Mouse (Mus musculus) hindbrain, postnatal 0 days (tissue): ENCODE data around the gene Wnt6. TPM values are rescaled to one million over a fixed set of nuclear protein-coding genes. Genes with fewer than 3 reads are reported as not detected.
A peak's percentile ranks its signal among the peaks of the same experiment; 100 is the strongest.

Experiments
- ATAC-seq: fragments of 200-750 bp; cut with Nextera tagmentation; 2 replicates; pipeline ENCODE4 v1.8.0; 2017; ENCODE audit warnings: mild to moderate bottlenecking, moderate TSS enrichment, moderate library complexity
- DNase-seq: peaks from one replicate; pipeline ENCODE4 v3.0.0-alpha.2; 2015; ENCODE audit warnings: low spot score
- H3K27ac ChIP-seq: fragments of 300-500 bp; sonication (generic); 2 replicates; pipeline ENCODE4 v1.5.1; 2014; ENCODE audit warnings: mild to moderate bottlenecking
- H3K27me3 ChIP-seq: fragments of 300-500 bp; sonication (generic); 2 replicates; pipeline ENCODE4 v1.6.1; 2014; ENCODE audit warnings: low read length, mixed read lengths; ENCODE audit not compliant: insufficient read depth
- H3K36me3 ChIP-seq: fragments of 300-500 bp; sonication (generic); 2 replicates; pipeline ENCODE4 v1.6.1; 2014; ENCODE audit warnings: low read length, mixed read lengths; ENCODE audit not compliant: insufficient read depth
- H3K4me1 ChIP-seq: fragments of 300-500 bp; sonication (generic); 2 replicates; pipeline ENCODE4 v1.6.1; 2014; ENCODE audit warnings: antibody characterized with exemption, low read length, mixed read lengths; ENCODE audit not compliant: insufficient read depth
- H3K4me2 ChIP-seq: fragments of 300-500 bp; sonication (generic); 2 replicates; pipeline ENCODE4 v1.6.1; 2014; ENCODE audit warnings: low read depth, mild to moderate bottlenecking, low read length, moderate library complexity, mixed read lengths
- H3K4me3 ChIP-seq: fragments of 300-500 bp; sonication (generic); 2 replicates; pipeline ENCODE4 v1.5.1; 2014; ENCODE audit warnings: low read length
- H3K9ac ChIP-seq: fragments of 300-500 bp; sonication (generic); replicated peaks from 2 replicates; pipeline ENCODE4 v1.6.1; 2014; ENCODE audit warnings: mild to moderate bottlenecking, low read length, moderate library complexity, mixed read lengths
- H3K9me3 ChIP-seq: fragments of 300-500 bp; sonication (generic); 2 replicates; pipeline ENCODE4 v1.6.1; 2016; ENCODE audit warnings: low read length, mixed read lengths
- CTCF ChIP-seq: IDR thresholded peaks from 2 replicates; pipeline ENCODE4 v1.5.1; 2016; ENCODE audit warnings: antibody characterized with exemption, control low read depth, low read depth
- WGBS: fragments of 180-500 bp; shearing (Covaris S2); extraction: QIAGEN DNeasy Blood & Tissue Kit; methylation state at CpG from one replicate; pipeline ENCODE4 v1.1.7; 2014; 5-methylcytosine and 5-hydroxymethylcytosine counted together
- polyA plus RNA-seq: library from polyadenylated mRNA; unstranded; fragments of >200 nt; fragmentation: Nextera tagmentation; extraction: Ambion mirVana; gene quantifications from 2 replicates; pipeline ENCODE4 v1.2.1, GENCODE M21; 2015
- total RNA-seq: library from RNA; depleted of rRNA; stranded (reverse); fragments of >200 nt; gene quantifications from 2 replicates; pipeline ENCODE4 v1.2.3, GENCODE M21; 2014

Wnt6 gene
- total and polyA plus RNA-seq, 2 experiments from 2014 or later: 7.4 to 11.2 TPM

DNA sequence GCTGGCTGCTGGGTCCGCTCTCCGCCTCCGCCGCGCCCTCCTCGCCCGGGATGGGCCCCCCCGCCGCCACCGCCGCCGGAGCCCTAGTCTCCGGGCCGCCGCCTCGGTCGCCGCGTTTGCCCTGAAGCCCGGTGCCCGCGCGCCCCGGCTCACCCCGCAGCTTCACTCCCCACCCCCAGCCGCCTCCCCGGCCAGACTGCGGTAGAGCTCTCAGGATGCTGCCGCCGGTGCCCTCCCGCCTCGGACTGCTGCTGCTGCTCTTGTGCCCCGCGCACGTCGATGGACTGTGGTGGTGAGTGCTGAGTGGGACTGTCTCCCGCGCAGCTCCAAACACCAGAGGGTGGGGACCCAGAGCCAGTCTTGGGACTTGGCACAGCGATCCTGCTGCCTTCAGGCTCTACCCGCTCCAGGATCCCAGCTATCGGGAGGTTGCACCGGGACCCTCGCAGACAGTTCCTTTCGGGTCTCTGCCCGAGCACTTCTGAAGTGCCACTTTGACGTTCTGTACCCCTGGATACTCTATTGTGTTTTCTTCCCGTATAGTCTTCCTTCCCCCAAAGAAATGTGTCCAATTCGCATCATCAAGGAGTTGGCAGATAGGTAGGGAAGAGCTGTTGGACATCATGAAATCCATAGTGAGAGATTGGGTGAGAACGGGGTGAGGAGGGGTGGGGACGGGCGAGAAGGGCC lies 384 bp downstream of the Wnt6 start:
- ATAC-seq (no peak), DNase-seq (no peak)
- H3K9ac ChIP-seq: 0 out of 2 replicates have a peak overlapping the region, but pooled peaks have one; percentile 13
- peaks cover 56% of the 10 kb centered on the region for H3K27me3 ChIP-seq
- H3K4me3 ChIP-seq: peak overlapping the region; percentile 40
- under 1% methylated on average over 44 of the region's 51 CpGs for WGBS
- H3K4me1 ChIP-seq: 0 out of 2 replicates have a peak, but pooled peaks cover 9% of the 10 kb centered on the region
- peak overlapping the region; percentile 75 for H3K4me2 ChIP-seq
- no peak overlapping the region for H3K27ac ChIP-seq
- no peaks in the 10 kb centered on the region for H3K9me3 ChIP-seq
- no peak for TF ChIP-seq CTCF
- no peaks in the 10 kb centered on the region for H3K36me3 ChIP-seq

DNA sequence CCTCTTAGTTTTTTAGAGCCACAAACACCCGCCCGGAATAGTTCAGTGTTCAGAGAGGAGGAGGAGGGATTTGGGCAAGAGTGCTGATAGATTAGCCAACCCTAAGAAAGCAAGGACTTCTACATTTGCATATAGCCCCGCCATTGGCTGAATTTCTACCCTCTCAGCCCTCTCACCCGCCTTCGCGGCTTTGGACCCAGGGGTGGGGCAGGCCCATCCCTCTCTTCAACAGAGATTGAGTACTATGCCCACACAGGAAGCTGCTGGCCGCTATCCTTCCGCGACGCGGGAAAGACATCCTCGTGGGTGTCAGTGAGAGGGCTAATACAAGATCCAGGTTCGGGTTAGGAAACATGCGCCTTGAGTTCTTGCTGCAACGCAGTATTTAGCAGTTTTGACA lies 1.4 kb downstream of the Wnt6 start:
- no peak for TF ChIP-seq CTCF
- Histone ChIP-seq H3K36me3 (no peaks in the 10 kb centered on the region), H3K9ac (no peak overlapping the region), H3K4me1 (0 out of 2 replicates have a peak, but pooled peaks cover 9% of the 10 kb centered on the region), H3K27me3 (peaks cover 59% of the 10 kb centered on the region), H3K9me3 (no peaks in the 10 kb centered on the region), H3K27ac (no peak overlapping the region), H3K4me2 (peak overlapping the region; percentile 75), H3K4me3 (peak overlapping the region; percentile 40; the same call in 1 of the 2 replicates)
- DNase-seq: peak; percentile 81
- peak; percentile 74 for ATAC-seq
- under 1% methylated on average over 15 of the region's 15 CpGs for WGBS

DNA sequence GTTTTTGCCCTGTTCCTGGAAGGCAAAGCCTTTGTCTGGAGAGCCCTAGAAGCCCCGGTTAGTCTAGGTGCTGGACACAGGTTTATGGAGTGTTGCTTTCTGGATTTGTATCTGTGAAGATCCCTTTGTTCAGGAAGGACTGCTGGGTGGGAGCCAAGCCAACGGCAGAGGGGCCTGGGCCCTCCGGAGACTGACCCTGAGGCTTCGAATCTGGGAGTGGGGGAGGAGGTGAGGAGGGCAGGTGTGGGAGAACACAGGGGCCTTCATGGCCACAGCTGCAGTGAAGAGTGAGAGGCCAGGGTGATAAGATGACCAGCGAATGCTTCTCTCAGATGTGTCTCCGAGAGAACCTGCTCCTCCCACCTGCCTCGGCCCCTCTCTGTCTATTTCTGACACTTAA lies 2.4 kb downstream of the Wnt6 start:
- H3K9ac ChIP-seq: no peak overlapping the region
- H3K4me2 ChIP-seq: no peak overlapping the region
- H3K4me1 ChIP-seq: 0 out of 2 replicates have a peak, but pooled peaks cover 9% of the 10 kb centered on the region
- ATAC-seq: no peak
- peaks cover 62% of the 10 kb centered on the region for H3K27me3 ChIP-seq
- no peak for DNase-seq
- no peaks in the 10 kb centered on the region for H3K9me3 ChIP-seq
- no peak overlapping the region for H3K4me3 ChIP-seq
- 28% methylated on average over 7 of the region's 7 CpGs for WGBS
- TF ChIP-seq CTCF: no peak
- H3K36me3 ChIP-seq: no peaks in the 10 kb centered on the region
- H3K27ac ChIP-seq: no peak overlapping the region

DNA sequence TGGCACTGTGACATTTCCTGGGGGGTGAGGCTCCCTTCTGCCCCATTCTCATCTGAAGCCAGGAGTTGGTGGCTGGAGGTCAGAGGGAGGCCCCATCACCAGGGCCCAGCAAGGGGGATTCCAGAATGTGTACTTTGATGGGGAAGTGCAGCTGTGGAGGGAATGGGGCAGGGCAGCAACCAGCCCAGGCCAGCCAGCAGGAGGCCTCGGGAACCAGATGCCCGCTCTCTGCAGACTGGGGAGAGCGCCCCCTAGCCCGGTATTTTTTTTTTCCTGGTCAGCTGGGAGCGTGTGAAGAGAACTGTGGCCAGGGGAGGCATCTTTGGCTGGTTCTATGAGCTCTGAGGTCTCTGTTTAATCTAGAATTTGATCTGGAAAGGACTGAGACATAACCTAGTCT lies 4.1 kb downstream of the Wnt6 start:
- ATAC-seq: no peak
- Histone ChIP-seq H3K27me3 (peaks cover 51% of the 10 kb centered on the region), H3K4me3 (no peak overlapping the region), H3K9me3 (no peaks in the 10 kb centered on the region), H3K9ac (no peak overlapping the region), H3K4me2 (no peak overlapping the region), H3K36me3 (no peaks in the 10 kb centered on the region), H3K27ac (no peak overlapping the region), H3K4me1 (0 out of 2 replicates have a peak, but pooled peaks cover 9% of the 10 kb centered on the region)
- no peak for DNase-seq
- peak; percentile 55 for TF ChIP-seq CTCF
- 11% methylated on average over 5 of the region's 5 CpGs for WGBS

DNA sequence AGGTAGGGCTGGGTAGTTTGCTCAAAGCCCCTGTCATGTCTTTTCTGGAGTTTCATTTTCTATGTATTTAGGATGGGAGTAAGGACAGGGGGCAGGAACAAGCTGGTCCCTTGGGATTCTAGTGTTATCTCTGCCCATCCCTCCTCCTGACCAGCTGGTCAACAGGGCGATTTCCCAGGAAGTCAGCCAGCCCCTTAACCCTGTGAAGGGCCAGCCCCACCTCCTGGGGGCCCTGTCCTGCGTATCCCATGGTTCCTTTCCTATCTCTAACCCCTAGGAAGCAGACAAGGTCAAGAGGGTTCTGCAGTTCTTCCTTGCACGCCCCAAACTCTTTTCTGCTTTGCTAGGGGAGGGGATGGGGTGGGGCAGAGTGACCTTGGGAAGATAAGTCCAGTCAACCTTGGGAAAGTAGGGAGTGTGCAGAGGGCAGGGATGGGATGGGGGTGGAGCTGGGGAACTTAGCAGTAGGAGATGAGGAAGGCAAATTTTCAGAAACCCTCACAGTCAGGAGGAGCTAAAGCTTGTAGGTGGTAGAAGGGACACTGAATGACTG lies 7.3 kb downstream of the Wnt6 start:
- Histone ChIP-seq H3K4me3 (no peak overlapping the region), H3K27me3 (peaks cover 56% of the 10 kb centered on the region), H3K9me3 (no peaks in the 10 kb centered on the region), H3K4me2 (no peak overlapping the region), H3K27ac (no peak overlapping the region), H3K36me3 (no peaks in the 10 kb centered on the region), H3K4me1 (peaks cover 16% of the 10 kb centered on the region; the same call in 1 of the 2 replicates), H3K9ac (no peak overlapping the region)
- DNase-seq (no peak), ATAC-seq (no peak)
- no peak for TF ChIP-seq CTCF
- WGBS: 35% methylated on average over 3 of the region's 3 CpGs

DNA sequence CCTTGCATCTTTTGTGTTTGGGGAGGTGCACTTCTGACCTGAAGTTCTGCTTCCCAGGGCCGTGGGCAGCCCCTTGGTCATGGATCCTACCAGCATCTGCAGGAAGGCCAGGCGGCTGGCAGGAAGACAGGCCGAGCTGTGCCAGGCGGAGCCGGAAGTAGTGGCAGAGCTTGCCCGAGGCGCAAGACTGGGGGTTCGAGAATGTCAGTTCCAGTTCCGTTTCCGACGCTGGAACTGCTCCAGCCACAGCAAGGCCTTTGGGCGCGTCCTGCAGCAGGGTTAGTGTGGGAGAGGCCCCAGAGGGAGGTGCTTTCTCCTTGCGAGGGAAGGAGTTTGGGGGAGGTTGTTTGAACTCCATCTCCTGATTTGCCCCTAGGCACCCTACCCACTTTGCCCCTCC lies 10.4 kb downstream of the Wnt6 start:
- H3K36me3 ChIP-seq: no peaks in the 10 kb centered on the region
- 19% methylated on average over 14 of the region's 14 CpGs for WGBS
- no peak overlapping the region for H3K4me2 ChIP-seq
- no peak overlapping the region for H3K9ac ChIP-seq
- H3K27ac ChIP-seq: no peak overlapping the region
- peaks cover 10% of the 10 kb centered on the region; the same call in 1 of the 2 replicates for H3K4me1 ChIP-seq
- no peak for DNase-seq
- H3K9me3 ChIP-seq: no peaks in the 10 kb centered on the region
- ATAC-seq: no peak
- H3K27me3 ChIP-seq: peaks cover 57% of the 10 kb centered on the region
- no peak for TF ChIP-seq CTCF
- no peak overlapping the region for H3K4me3 ChIP-seq

DNA sequence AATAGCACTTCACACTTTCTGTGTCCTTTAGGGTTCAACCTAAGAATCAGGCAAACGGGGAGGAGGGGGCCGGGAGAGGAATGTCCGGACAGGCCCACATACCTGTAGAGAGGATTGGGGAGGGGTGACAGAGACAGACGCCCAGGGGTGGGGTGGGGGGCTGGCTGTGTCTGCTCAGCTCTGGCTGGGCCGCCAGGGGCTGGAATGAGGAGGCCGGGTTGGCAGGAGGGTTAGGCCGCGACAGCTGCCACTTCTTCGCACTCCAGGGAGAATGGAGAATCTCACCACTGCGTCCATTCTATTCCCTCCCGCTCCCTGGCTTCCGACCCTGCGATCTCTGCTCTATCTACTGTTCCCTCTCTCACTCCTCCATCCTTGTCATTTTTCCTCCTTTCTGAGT lies 11.9 kb downstream of the Wnt6 start:
- no peak overlapping the region for H3K27ac ChIP-seq
- no peaks in the 10 kb centered on the region for H3K9me3 ChIP-seq
- whole genome bisulfite sequencing: 4% methylated on average over 13 of the region's 13 CpGs
- TF ChIP-seq CTCF: no peak
- no peak overlapping the region for H3K9ac ChIP-seq
- ATAC-seq (no peak), DNase-seq (no peak)
- peak overlapping the region; percentile 66 for H3K4me2 ChIP-seq
- H3K27me3 ChIP-seq: peaks cover 61% of the 10 kb centered on the region
- H3K4me3 ChIP-seq: peak overlapping the region; percentile 41
- peaks cover 10% of the 10 kb centered on the region; the same call in 1 of the 2 replicates for H3K4me1 ChIP-seq
- no peaks in the 10 kb centered on the region for H3K36me3 ChIP-seq
